Mouse (Mus musculus) heart, adult 2 months (tissue): ENCODE data around the gene Cpne4.

Experiments
- CTCF ChIP-seq: fragments of 200-600 bp; IDR thresholded peaks from 2 replicates; pipeline ENCODE4 v1.8.1; 2022; ENCODE audit warnings: antibody characterized with exemption, mild to moderate bottlenecking, moderate library complexity
- EP300 ChIP-seq: fragments of 200-500 bp; IDR thresholded peaks from 2 replicates; pipeline ENCODE4 v1.6.1; 2011; ENCODE audit warnings: low read depth, low read length, control low read depth; ENCODE audit not compliant: insufficient read depth

DNA sequence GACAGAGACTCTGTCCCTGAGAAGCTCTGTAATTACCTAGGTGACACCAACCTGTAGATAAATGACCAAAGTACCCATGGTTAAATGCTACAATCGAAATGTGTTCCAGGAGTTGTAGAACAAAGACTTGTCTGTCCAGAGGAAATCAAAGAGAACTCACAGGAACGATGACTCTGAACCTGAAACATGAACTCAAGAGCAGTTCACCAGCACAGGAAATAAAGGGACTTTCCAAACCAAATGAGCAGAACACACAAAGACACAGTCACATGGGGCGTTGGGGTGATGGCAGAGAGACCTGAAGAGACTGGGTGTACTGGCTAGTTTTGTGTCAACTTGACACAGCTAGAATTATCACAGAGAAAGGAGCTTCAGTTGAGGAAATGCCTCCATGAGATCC lies 329.9 kb downstream of the Cpne4 start:
- TF ChIP-seq EP300 (no peak), CTCF (no peak)
